13 mouse cellular contexts compared by ENCODE assay signal in genomic region chr12:83721281-83721680, GRCm38 (mm10). TPM values are rescaled to one million over a fixed set of nuclear protein-coding genes. Genes with fewer than 3 reads are reported as not detected.
DNase-seq lines count a peak whose midpoint lies in the region; ATAC-seq and TF ChIP-seq lines count a peak whose summit lies in the region.
"Had no signal": no experiment of that assay in that cellular context is flagged by ENCODE, and none has a peak within 500 bp of the region (broad histone marks: within the 10 kb centered on the region; RNA-seq: fewer than 3 reads in every experiment).

No protein-coding gene starts in this region.

- peak overlapping the region; percentile 67 for H3K27ac ChIP-seq in gastrocnemius, adult 2 months
- H3K27ac ChIP-seq in lung, embryonic 14.5 days (ENCODE audit: low read depth) = no peak overlapping the region
- no peak overlapping the region for H3K27ac ChIP-seq in lung, postnatal 0 days (ENCODE audit: low read length)
- no peak overlapping the region for H3K27ac ChIP-seq in forebrain, postnatal 0 days (ENCODE audit: low read depth, low read length)
- H3K27ac ChIP-seq: liver, embryonic 13.5 days; midbrain, embryonic 13.5 days had no signal

- no peak for TF ChIP-seq EP300 in lung, postnatal 0 days (IDR thresholded peaks at IDR 0.05)

- peaks cover 76% of the 10 kb centered on the region for H3K36me3 ChIP-seq in lung, embryonic 14.5 days (ENCODE audit: insufficient read depth)
- peaks cover 30% of the 10 kb centered on the region; the same call in 1 of the 2 replicates for H3K36me3 ChIP-seq in lung, postnatal 0 days (ENCODE audit: insufficient read depth, low read length)
- peaks cover 70% of the 10 kb centered on the region for H3K36me3 ChIP-seq in forebrain, postnatal 0 days (ENCODE audit: insufficient read depth)

- intact Hi-C loops in gastrocnemius, adult 2 months (cut with DNase I) = loop anchor here (10.0 kb wide), 1 partner anchor 204 kb away; the partner anchor contains the start of gene Numb

- no peak for ATAC-seq in lung, embryonic 14.5 days (ENCODE audit: insufficient read depth)
- no peak for ATAC-seq in lung, postnatal 0 days
- ATAC-seq in forebrain, postnatal 0 days = no peak
- ATAC-seq: midbrain, embryonic 13.5 days had no signal

- no peak overlapping the region for H3K4me3 ChIP-seq in gastrocnemius, adult 2 months
- no peak overlapping the region for H3K4me3 ChIP-seq in lung, embryonic 14.5 days (ENCODE audit: low read depth, low read length)
- no peak overlapping the region for H3K4me3 ChIP-seq in lung, postnatal 0 days (ENCODE audit: low read depth, low read length)
- no peak overlapping the region for H3K4me3 ChIP-seq in forebrain, postnatal 0 days (ENCODE audit: low read depth, low read length)
- H3K4me3 ChIP-seq: liver, embryonic 13.5 days; midbrain, embryonic 13.5 days had no signal

- peak; percentile 49 for DNase-seq in gastrocnemius, adult 2 months
- no peak for DNase-seq in gastrocnemius, postnatal 4 days (ENCODE audit: low spot score in 2 of 2)
- DNase-seq in lung, embryonic 14.5 days = peak; percentile 47
- no peak for DNase-seq in lung, postnatal 0 days (ENCODE audit: low spot score)
- peak; percentile 71 for DNase-seq in fat pad, adult 2 months (ENCODE audit: extremely low read depth, low read depth, low spot score)
- DNase-seq in mesoderm, embryonic 11.5 days (ENCODE audit: low read depth, low spot score) = peak; percentile 10
- no peak for DNase-seq in forebrain, postnatal 0 days
- no peak for DNase-seq in ovary, postnatal 10 days (ENCODE audit: low spot score)
- DNase-seq: adrenal gland, adult 8-10 months; cerebellum, adult 11 months; heart, postnatal 36 days; liver, embryonic 13.5 days had no signal

- no peaks in the 10 kb centered on the region for H3K4me1 ChIP-seq in lung, embryonic 14.5 days (ENCODE audit: insufficient read depth)
- H3K4me1 ChIP-seq in lung, postnatal 0 days (ENCODE audit: insufficient read depth, low read depth, low read length) = no peaks in the 10 kb centered on the region
- no peaks in the 10 kb centered on the region for H3K4me1 ChIP-seq in forebrain, postnatal 0 days (ENCODE audit: insufficient read depth)
- H3K4me1 ChIP-seq: liver, embryonic 13.5 days; midbrain, embryonic 13.5 days had no signal

- TF ChIP-seq CTCF in gastrocnemius, adult 2 months (IDR thresholded peaks at IDR 0.05) = no peak
- TF ChIP-seq CTCF in lung, embryonic 14.5 days (IDR thresholded peaks at IDR 0.05; ENCODE audit: low read depth) = no peak
- no peak for TF ChIP-seq CTCF in lung, postnatal 0 days (IDR thresholded peaks at IDR 0.05)
- TF ChIP-seq CTCF in forebrain, postnatal 0 days (IDR thresholded peaks at IDR 0.05; ENCODE audit: low read depth) = no peak

- H3K4me2 ChIP-seq in lung, embryonic 14.5 days = no peak overlapping the region
- no peak overlapping the region for H3K4me2 ChIP-seq in lung, postnatal 0 days (replicated peaks; ENCODE audit: low read depth, low read length)
- no peak overlapping the region for H3K4me2 ChIP-seq in forebrain, postnatal 0 days (ENCODE audit: low read depth)
- H3K4me2 ChIP-seq: liver, embryonic 13.5 days; midbrain, embryonic 13.5 days had no signal

- no peaks in the 10 kb centered on the region for H3K9me3 ChIP-seq in lung, embryonic 14.5 days (ENCODE audit: low read depth, low read length)
- H3K9me3 ChIP-seq in lung, postnatal 0 days (ENCODE audit: low read length) = no peaks in the 10 kb centered on the region
- H3K9me3 ChIP-seq in forebrain, postnatal 0 days (ENCODE audit: low read length) = no peaks in the 10 kb centered on the region
- H3K9me3 ChIP-seq: liver, embryonic 13.5 days; midbrain, embryonic 13.5 days had no signal

- WGBS in lung, embryonic 14.5 days = 52% methylated on average over 6 of the region's 6 CpGs
- WGBS in lung, postnatal 0 days = 43% methylated on average over 6 of the region's 6 CpGs
- 82% methylated on average over 6 of the region's 6 CpGs for WGBS in forebrain, postnatal 0 days

- H3K27me3 ChIP-seq in lung, embryonic 14.5 days (ENCODE audit: insufficient read depth, low read length) = no peaks in the 10 kb centered on the region
- no peaks in the 10 kb centered on the region for H3K27me3 ChIP-seq in lung, postnatal 0 days (replicated peaks; ENCODE audit: insufficient read depth, low read length)
- no peaks in the 10 kb centered on the region for H3K27me3 ChIP-seq in forebrain, postnatal 0 days (ENCODE audit: insufficient read depth, low read length)
- H3K27me3 ChIP-seq: liver, embryonic 13.5 days; midbrain, embryonic 13.5 days had no signal

- no peak overlapping the region for H3K9ac ChIP-seq in lung, embryonic 14.5 days
- no peak overlapping the region for H3K9ac ChIP-seq in lung, postnatal 0 days (replicated peaks; ENCODE audit: low read depth)
- no peak overlapping the region for H3K9ac ChIP-seq in forebrain, postnatal 0 days
- H3K9ac ChIP-seq: liver, embryonic 13.5 days; midbrain, embryonic 13.5 days had no signal

RNA-seq across cellular contexts. Expression of gene Psen1, which starts 33.3 kb away (rescaled TPM):
- total RNA-seq in gastrocnemius, adult 2 months (2021) = 10 to 100 TPM; 25.8 to 31.2 TPM
- 10 to 100 TPM; 39.0 to 39.3 TPM for total RNA-seq in gastrocnemius, postnatal 4 days (2021)
- 61.3 and 62.2 TPM in 2 replicates for polyA plus RNA-seq in lung, embryonic 14.5 days (2014; fragmentation: Nextera tagmentation; extraction: Ambion mirVana)
- polyA plus RNA-seq in lung, postnatal 0 days (2015; fragmentation: Nextera tagmentation; extraction: Ambion mirVana) = 39.7 and 40.6 TPM in 2 replicates
- total RNA-seq in forebrain, postnatal 0 days (2014; rRNA removed) = 47.7 and 51.7 TPM in 2 replicates
- polyA plus RNA-seq in forebrain, postnatal 0 days (2015; fragmentation: Nextera tagmentation; extraction: Ambion mirVana) = 47.5 and 58.0 TPM in 2 replicates

RNA-seq across cellular contexts. Expression of gene Papln, which starts 42.2 kb away (rescaled TPM):
- 1 to 10 TPM in 1 of 2 experiments, under 1 TPM in 1; 0.56 to 1.6 TPM for total RNA-seq in gastrocnemius, adult 2 months (2021)
- total RNA-seq in gastrocnemius, postnatal 4 days (2021) = 1 to 10 TPM; 4.0 to 4.1 TPM
- 0.67 and 0.73 TPM in 2 replicates for polyA plus RNA-seq in lung, embryonic 14.5 days (2014; fragmentation: Nextera tagmentation; extraction: Ambion mirVana)
- 0.29 and 0.30 TPM in 2 replicates for polyA plus RNA-seq in lung, postnatal 0 days (2015; fragmentation: Nextera tagmentation; extraction: Ambion mirVana)
- total RNA-seq in forebrain, postnatal 0 days (2014; rRNA removed) = 1.8 and 2.7 TPM in 2 replicates
- 0.23 and 0.40 TPM in 2 replicates for polyA plus RNA-seq in forebrain, postnatal 0 days (2015; fragmentation: Nextera tagmentation; extraction: Ambion mirVana)

Comparison
In these comparisons a context has a peak if more than half of its experiments do, and no peak if none do; other contexts are left out.
1. DNase-seq: peak in gastrocnemius, adult 2 months (single experiment), lung, embryonic 14.5 days (single experiment), fat pad, adult 2 months (single experiment) and mesoderm, embryonic 11.5 days (single experiment); none in gastrocnemius, postnatal 4 days (0 of 2), lung, postnatal 0 days (single experiment), forebrain, postnatal 0 days (single experiment) and ovary, postnatal 10 days (single experiment).